Mouse (Mus musculus) CH12.LX (cell line): ENCODE measurements around the gene Ccno. TPM values are rescaled to one million over a fixed set of nuclear protein-coding genes. Genes with fewer than 3 reads are reported as not detected.

Experiments
- DNase-seq: peaks from one replicate; pipeline ENCODE4 v3.0.0-alpha.2; 2013; ENCODE audit errors: extremely low read depth
- H3K27ac ChIP-seq: 2 replicates; pipeline ENCODE4 v1.5.1; 2012; ENCODE audit warnings: low read depth, mild to moderate bottlenecking, control low read depth, moderate library complexity; ENCODE audit not compliant: insufficient read depth
- H3K27me3 ChIP-seq: replicated peaks from 2 replicates; pipeline ENCODE3; 2012; ENCODE audit warnings: inconsistent platforms
- H3K36me3 ChIP-seq, 2 experiments: replicated peaks in 1 of 2; 2 replicates each; pipeline versions ENCODE3 to v1.6.1; 2012; ENCODE audit warnings: inconsistent platforms in 1 of 2, low read length in 1 of 2, mild to moderate bottlenecking in 1 of 2, mixed read lengths in 1 of 2, moderate library complexity in 1 of 2; ENCODE audit not compliant: control insufficient read depth in 1 of 2, insufficient read depth in 1 of 2
- H3K4me1 ChIP-seq, 2 experiments: 2 replicates each; pipeline ENCODE4 v1.6.1; 2012; ENCODE audit warnings: inconsistent platforms in 1 of 2, moderate library complexity in 1 of 2; ENCODE audit not compliant: insufficient read depth in 2 of 2, control insufficient read depth in 1 of 2
- H3K4me2 ChIP-seq: 2 replicates; pipeline ENCODE4 v1.6.1; 2012; ENCODE audit warnings: low read depth, mild to moderate bottlenecking, control low read depth; ENCODE audit not compliant: poor library complexity, insufficient read depth, severe bottlenecking
- H3K4me3 ChIP-seq, 3 experiments: fragments of 150-350 bp in 1 of 3; sonication (generic) in 1 of 3; replicated peaks in 1 of 3; 2 replicates each; pipeline versions ENCODE3 to v1.5.1; 2011 to 2012; ENCODE audit warnings: low read depth in 2 of 3, low read length in 2 of 3, mild to moderate bottlenecking in 2 of 3, moderate library complexity in 2 of 3, control low read depth in 1 of 3, improper control_type of control experiment in 1 of 3, inconsistent platforms in 1 of 3, mixed read lengths in 1 of 3; ENCODE audit not compliant: poor library complexity in 1 of 3
- H3K79me2 ChIP-seq: replicated peaks from 2 replicates; pipeline ENCODE4 v1.6.1; 2012; ENCODE audit warnings: mild to moderate bottlenecking, moderate library complexity; ENCODE audit not compliant: control insufficient read depth, poor library complexity, insufficient read depth, severe bottlenecking; ENCODE audit errors: extremely low read depth
- H3K9ac ChIP-seq: 2 replicates; pipeline ENCODE4 v1.6.1; 2012; ENCODE audit warnings: low read depth, mild to moderate bottlenecking, control low read depth, moderate library complexity; ENCODE audit not compliant: insufficient read depth
- H3K9me3 ChIP-seq: replicated peaks from 2 replicates; pipeline ENCODE3; 2012; ENCODE audit warnings: low read length, inconsistent platforms, mixed read lengths
- BHLHE40 ChIP-seq: IDR thresholded peaks from 2 replicates; pipeline ENCODE4 v1.6.1; 2011; ENCODE audit warnings: mild to moderate bottlenecking, low read depth, low read length, improper control_type of control experiment
- CHD1 ChIP-seq: IDR thresholded peaks from 2 replicates; pipeline ENCODE4 v1.6.1; 2012; ENCODE audit warnings: low read depth, low read length, improper control_type of control experiment, inconsistent platforms
- CHD2 ChIP-seq: IDR thresholded peaks from 2 replicates; pipeline ENCODE4 v1.6.1; 2011; ENCODE audit warnings: low read length, improper control_type of control experiment
- CTCF ChIP-seq, 2 experiments: IDR thresholded peaks in 1 of 2; conservative IDR thresholded peaks in 1 of 2; 2 replicates each; pipeline ENCODE4 v1.5.1; 2011 to 2012; ENCODE audit warnings: low read depth in 2 of 2, low read length in 2 of 2, improper control_type of control experiment in 1 of 2, inconsistent platforms in 1 of 2, mild to moderate bottlenecking in 1 of 2, moderate library complexity in 1 of 2
- E2F4 ChIP-seq: IDR thresholded peaks from 2 replicates; pipeline ENCODE4 v1.6.1; 2011; ENCODE audit warnings: low read depth, low read length, improper control_type of control experiment; ENCODE audit not compliant: insufficient replicate concordance
- ELF1 ChIP-seq: IDR thresholded peaks from 2 replicates; pipeline ENCODE4 v1.6.1; 2014; ENCODE audit warnings: low read depth, mild to moderate bottlenecking, inconsistent platforms, low read length, improper control_type of control experiment
- EP300 ChIP-seq: IDR thresholded peaks from 2 replicates; pipeline ENCODE4 v1.6.1; 2011; ENCODE audit warnings: low read length, improper control_type of control experiment
- ETS1 ChIP-seq: conservative IDR thresholded peaks from 2 replicates; pipeline ENCODE4 v1.6.1; 2012; ENCODE audit warnings: low read depth, mild to moderate bottlenecking, inconsistent platforms, low read length, improper control_type of control experiment, moderate library complexity
- GABPA ChIP-seq: IDR thresholded peaks from 2 replicates; pipeline ENCODE4 v1.6.1; 2012; ENCODE audit warnings: low read depth, low read length, improper control_type of control experiment, inconsistent platforms; ENCODE audit not compliant: insufficient replicate concordance
- HCFC1 ChIP-seq: IDR thresholded peaks from 2 replicates; pipeline ENCODE4 v1.6.1; 2012; ENCODE audit warnings: low read depth, mild to moderate bottlenecking, inconsistent platforms, low read length, improper control_type of control experiment
- IRF4 ChIP-seq: IDR thresholded peaks from 2 replicates; pipeline ENCODE4 v1.6.1; 2014; ENCODE audit warnings: low read depth, mild to moderate bottlenecking, inconsistent platforms, low read length, improper control_type of control experiment
- JUN ChIP-seq: IDR thresholded peaks from 2 replicates; pipeline ENCODE4 v1.6.1; 2011; ENCODE audit warnings: low read depth, mild to moderate bottlenecking, low read length, improper control_type of control experiment, moderate library complexity; ENCODE audit not compliant: insufficient read depth
- JUND ChIP-seq: conservative IDR thresholded peaks from 2 replicates; pipeline ENCODE4 v1.6.1; 2011; ENCODE audit warnings: low read depth, low read length, improper control_type of control experiment
- KAT2A ChIP-seq: IDR thresholded peaks from 2 replicates; pipeline ENCODE4 v1.6.1; 2012; ENCODE audit warnings: low read length, improper control_type of control experiment, inconsistent platforms; ENCODE audit not compliant: insufficient replicate concordance
- MAFK ChIP-seq: IDR thresholded peaks from 2 replicates; pipeline ENCODE4 v1.6.1; 2011; ENCODE audit warnings: low read length, improper control_type of control experiment; ENCODE audit not compliant: insufficient replicate concordance
- MAX ChIP-seq: IDR thresholded peaks from 2 replicates; pipeline ENCODE4 v1.6.1; 2011; ENCODE audit warnings: low read length, improper control_type of control experiment
- MAZ ChIP-seq: IDR thresholded peaks from 2 replicates; pipeline ENCODE4 v1.6.1; 2012; ENCODE audit warnings: low read depth, mild to moderate bottlenecking, inconsistent platforms, low read length, improper control_type of control experiment, moderate library complexity
- MEF2A ChIP-seq: IDR thresholded peaks from 2 replicates; pipeline ENCODE4 v1.6.1; 2014; ENCODE audit warnings: low read depth, mild to moderate bottlenecking, inconsistent platforms, low read length, improper control_type of control experiment, borderline replicate concordance
- MXI1 ChIP-seq: IDR thresholded peaks from 2 replicates; pipeline ENCODE4 v1.6.1; 2011; ENCODE audit warnings: mild to moderate bottlenecking, low read depth, low read length, improper control_type of control experiment
- MYC ChIP-seq: IDR thresholded peaks from 2 replicates; pipeline ENCODE4 v1.6.1; 2011; ENCODE audit warnings: low read depth, mild to moderate bottlenecking, improper control_type of control experiment, low read length
- NELFE ChIP-seq: IDR thresholded peaks from 2 replicates; pipeline ENCODE4 v1.6.1; 2011; ENCODE audit warnings: low read depth, low read length, improper control_type of control experiment
- NRF1 ChIP-seq: IDR thresholded peaks from 2 replicates; pipeline ENCODE4 v1.6.1; 2014; ENCODE audit warnings: low read depth, mild to moderate bottlenecking, inconsistent platforms, low read length, improper control_type of control experiment, moderate library complexity
- PAX5 ChIP-seq: IDR thresholded peaks from 2 replicates; pipeline ENCODE4 v1.6.1; 2012; ENCODE audit warnings: low read length, inconsistent platforms, mixed read lengths
- POLR2A ChIP-seq: IDR thresholded peaks from 2 replicates; pipeline ENCODE4 v1.6.1; 2011; ENCODE audit warnings: low read depth, mild to moderate bottlenecking, improper control_type of control experiment, low read length
- POLR2AphosphoS2 ChIP-seq: IDR thresholded peaks from 2 replicates; pipeline ENCODE4 v1.6.1; 2011; ENCODE audit warnings: low read depth, low read length, improper control_type of control experiment
- RAD21 ChIP-seq: IDR thresholded peaks from 2 replicates; pipeline ENCODE4 v1.6.1; 2011; ENCODE audit warnings: low read depth, mild to moderate bottlenecking, low read length, improper control_type of control experiment, moderate library complexity
- RCOR1 ChIP-seq: conservative IDR thresholded peaks from 2 replicates; pipeline ENCODE4 v1.6.1; 2012; ENCODE audit warnings: low read depth, mild to moderate bottlenecking, inconsistent platforms, low read length, improper control_type of control experiment
- SIN3A ChIP-seq: IDR thresholded peaks from 2 replicates; pipeline ENCODE4 v1.6.1; 2012; ENCODE audit warnings: low read length, improper control_type of control experiment, inconsistent platforms
- SMC3 ChIP-seq: IDR thresholded peaks from 2 replicates; pipeline ENCODE4 v1.6.1; 2011; ENCODE audit warnings: low read depth, low read length, improper control_type of control experiment
- TBP ChIP-seq: conservative IDR thresholded peaks from 2 replicates; pipeline ENCODE4 v1.6.1; 2011; ENCODE audit warnings: low read depth, low read length, improper control_type of control experiment
- TCF12 ChIP-seq: IDR thresholded peaks from 2 replicates; pipeline ENCODE4 v1.6.1; 2014; ENCODE audit warnings: low read depth, mild to moderate bottlenecking, inconsistent platforms, low read length, improper control_type of control experiment
- UBTF ChIP-seq: IDR thresholded peaks from 2 replicates; pipeline ENCODE4 v1.6.1; 2012; ENCODE audit warnings: low read depth, mild to moderate bottlenecking, inconsistent platforms, low read length, improper control_type of control experiment, moderate library complexity
- USF1 ChIP-seq: IDR thresholded peaks from 2 replicates; pipeline ENCODE4 v1.6.1; 2014; ENCODE audit warnings: low read depth, mild to moderate bottlenecking, inconsistent platforms, low read length, improper control_type of control experiment
- USF2 ChIP-seq: conservative IDR thresholded peaks from 2 replicates; pipeline ENCODE4 v1.6.1; 2011; ENCODE audit warnings: low read depth, low read length, improper control_type of control experiment
- ZC3H11A ChIP-seq: IDR thresholded peaks from 2 replicates; pipeline ENCODE4 v1.6.1; 2012; ENCODE audit warnings: low read depth, mild to moderate bottlenecking, inconsistent platforms, low read length, improper control_type of control experiment
- ZKSCAN1 ChIP-seq: IDR thresholded peaks from 2 replicates; pipeline ENCODE4 v1.6.1; 2012; ENCODE audit warnings: low read depth, inconsistent platforms, low read length, improper control_type of control experiment, borderline replicate concordance
- ZMIZ1 ChIP-seq: IDR thresholded peaks from 2 replicates; pipeline ENCODE4 v1.6.1; 2012; ENCODE audit warnings: low read depth, mild to moderate bottlenecking, inconsistent platforms, low read length, improper control_type of control experiment
- ZNF384 ChIP-seq: IDR thresholded peaks from 2 replicates; pipeline ENCODE4 v1.6.1; 2012; ENCODE audit warnings: low read depth, low read length, improper control_type of control experiment, inconsistent platforms
- dilution Hi-C: fragments of 300-500 bp; cut with MboI; formaldehyde crosslinking; loops from 2 replicates; pipeline ENCODE4 v1.14.3; 2020; ENCODE audit warnings: low sequenced_read_pairs; ENCODE audit not compliant: extremely low pct_unique_long_range_greater_than_20kb, extremely low pct_ligation_motif_present
- in situ Hi-C: fragments of 300-500 bp; cut with MboI; formaldehyde crosslinking; loops from 3 replicates; pipeline ENCODE4 v1.14.3; 2019; ENCODE audit warnings: low sequenced_read_pairs, low pct_ligation_motif_present, low pct_unique_long_range_greater_than_20kb, mixed read lengths
- polyA plus RNA-seq: library from polyadenylated mRNA; unstranded; fragments of >175 nt; gene quantifications from 2 replicates; pipeline ENCODE4 v1.2.1, GENCODE M21; 2012; ENCODE audit warnings: low read depth; ENCODE audit not compliant: insufficient read length
- total RNA-seq, 2 experiments: library from RNA; depleted of rRNA; stranded (reverse); fragments of 300-350 nt in 1 of 2; fragments of >200 nt in 1 of 2; gene quantifications; 2 replicates each; pipeline ENCODE4 v1.2.3; 2012 to 2014

Gene Ccno
- total and polyA plus RNA-seq, 3 experiments = 0.16 to 0.54 (median 0.21) TPM

DNA sequence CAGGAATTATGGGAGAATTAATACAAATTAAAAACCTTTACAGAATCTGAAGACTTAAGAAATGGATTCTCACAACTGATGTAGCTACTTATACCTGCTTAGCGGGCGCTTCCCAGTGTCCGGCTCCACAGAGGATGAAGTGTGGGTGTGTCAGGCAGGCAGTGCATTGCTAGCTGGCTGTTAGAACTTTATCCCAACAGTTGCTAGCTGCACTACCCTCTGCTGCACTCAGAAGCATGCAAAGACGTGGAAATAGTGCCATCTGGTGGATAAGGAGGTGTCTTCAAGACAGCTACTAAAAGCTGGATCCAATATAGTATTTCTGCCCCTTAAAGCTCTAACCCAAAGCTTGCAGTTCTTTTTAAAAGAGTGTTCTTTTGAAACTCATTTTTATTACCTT is 48.2 kb downstream of the Ccno start:
- Histone ChIP-seq H3K9ac (peak overlapping the region; percentile 26; the same call in 1 of the 2 replicates), H3K9me3 (no peaks in the 10 kb centered on the region), H3K79me2 (no peaks in the 10 kb centered on the region), H3K4me3 (no peak overlapping the region), H3K36me3 (no peaks in the 10 kb centered on the region), H3K4me1 (peaks cover 5 to 9% of the 10 kb centered on the region in 2 experiments; a peak in 1 of 4 replicates), H3K27me3 (peaks cover 19% of the 10 kb centered on the region), H3K4me2 (peak overlapping the region; percentile 93), H3K27ac (no peak overlapping the region)
- TF ChIP-seq E2F4 (0 out of 2 replicates have a peak, but pooled peaks have one; percentile 33), ZKSCAN1 (no peak), KAT2A (no peak), USF1 (no peak), CHD1 (no peak), ZNF384 (0 out of 2 replicates have a peak, but pooled peaks have one; percentile 27), POLR2A (no peak), IRF4 (peak; percentile 72), NRF1 (no peak), MAX (0 out of 2 replicates have a peak, but pooled peaks have one; percentile 50), NELFE (no peak), MEF2A (0 out of 2 replicates have a peak, but pooled peaks have one; percentile 35), CHD2 (no peak), TBP (no peak), EP300 (no peak), BHLHE40 (0 out of 2 replicates have a peak, but pooled peaks have one; percentile 13), MAZ (no peak), JUND (0 out of 2 replicates have a peak, but pooled peaks have one; percentile 29), RCOR1 (no peak), JUN (no peak), ZC3H11A (peak; percentile 82), RAD21 (peak; percentile 100), MXI1 (no peak), POLR2AphosphoS2 (no peak), GABPA (no peak), SMC3 (peak; percentile 96), HCFC1 (no peak), CTCF (conservative IDR thresholded peaks at IDR 0.05 in 1 of 2, IDR thresholded peaks at IDR 0.05 in 1 of 2; ENCODE audit: low read depth in 2 of 2, low read length in 2 of 2) (peak; percentile 55 to 97), TCF12 (no peak), PAX5 (no peak), SIN3A (peak; percentile 88), ELF1 (no peak), ETS1 (no peak), MYC (0 out of 2 replicates have a peak, but pooled peaks have one; percentile 22), USF2 (no peak), ZMIZ1 (no peak), MAFK (no peak), UBTF (no peak)
- peak; percentile 92 for DNase-seq
- dilution Hi-C loops = no loop called here
- in situ Hi-C loops = loop anchor here (10.0 to 25.0 kb wide), 2 partner anchors 361 to 749 kb away; partner anchors contain the start of gene Ankrd55
